Mouse (Mus musculus): ENCODE data around the gene Optc.

Optc gene

DNA sequence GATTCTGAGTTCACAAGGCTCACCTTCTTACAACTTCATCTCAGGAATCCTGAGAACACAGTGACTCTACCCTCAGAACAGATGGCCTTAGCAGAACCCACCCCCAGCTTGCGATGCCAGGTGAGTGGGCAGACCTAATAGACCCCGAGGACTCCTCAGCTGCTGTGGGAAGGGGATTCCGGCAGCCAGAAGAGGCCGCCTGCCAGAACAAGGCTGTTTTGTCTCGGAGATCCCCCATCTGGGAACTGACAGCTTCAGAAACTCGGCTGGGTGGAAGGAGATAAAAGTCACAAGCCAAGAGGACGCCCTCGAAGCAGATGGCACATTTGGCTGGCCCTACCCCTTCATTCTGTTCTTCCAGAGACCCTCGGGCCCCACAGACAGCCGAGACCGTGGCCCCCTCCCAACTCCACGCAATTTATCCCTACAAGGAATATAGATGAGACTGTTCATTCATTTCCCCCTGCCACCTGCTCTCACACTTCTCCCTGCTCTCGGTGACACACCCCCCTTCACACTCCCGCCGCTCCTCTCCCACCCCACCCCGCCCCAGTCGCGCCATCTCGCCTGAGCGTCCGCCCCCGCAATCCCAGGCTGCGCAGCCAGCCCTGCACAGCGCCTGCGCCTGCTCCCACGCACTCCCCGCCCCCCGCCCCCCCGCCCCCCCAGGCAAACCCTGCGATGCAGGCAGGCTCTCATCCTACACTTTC, at the start of gene Optc:
Gene Optc, minus strand, starts transcription at position 51 of the 710 bp plus-strand sequence.
- DNase-seq: no peak

DNA sequence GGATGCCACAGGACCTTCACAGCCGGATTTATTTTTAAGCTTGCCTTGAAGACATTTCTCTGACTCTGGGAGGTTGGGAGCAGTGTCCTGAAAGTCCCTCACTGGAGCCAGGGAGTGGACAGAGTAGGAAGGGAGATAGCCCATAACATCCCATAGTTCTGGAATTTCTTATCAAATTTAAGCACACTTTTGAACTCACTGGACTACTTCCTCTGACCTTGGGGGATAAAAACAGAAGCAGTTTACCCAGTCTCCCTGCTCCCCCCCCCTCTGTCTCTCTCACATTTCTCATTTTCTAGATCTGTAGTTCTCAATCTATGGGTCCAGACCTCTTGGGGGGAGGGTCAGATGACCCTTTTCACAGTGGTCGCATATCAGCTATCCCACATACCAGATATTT, 46.2 kb upstream of the Optc start:
- DNase-seq: no peak

DNA sequence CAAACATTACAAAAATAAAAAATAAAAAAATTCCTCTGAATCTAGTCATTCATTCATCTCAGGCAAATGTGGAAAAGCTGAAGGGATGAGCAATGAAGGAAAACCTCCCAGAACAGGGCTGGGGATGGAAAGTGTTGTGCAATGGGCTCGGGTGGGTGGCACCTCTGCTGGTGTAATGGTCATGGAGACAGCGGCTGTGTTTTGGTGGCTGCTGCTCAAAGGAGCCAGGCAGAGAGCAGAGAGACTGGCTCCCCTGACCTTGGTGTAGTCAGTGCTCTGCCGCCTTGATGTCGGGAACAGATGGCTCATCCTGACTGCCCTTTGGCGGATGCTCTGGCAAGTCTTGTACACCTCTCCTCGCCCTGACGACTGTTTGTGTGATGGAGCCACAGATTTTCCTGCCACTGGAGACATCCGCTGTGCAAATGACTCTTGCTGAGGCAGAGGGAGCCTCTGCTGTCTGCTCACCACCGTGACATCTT, 45.5 kb upstream of the Optc start:
- peak; percentile 53 to 55 for DNase-seq

DNA sequence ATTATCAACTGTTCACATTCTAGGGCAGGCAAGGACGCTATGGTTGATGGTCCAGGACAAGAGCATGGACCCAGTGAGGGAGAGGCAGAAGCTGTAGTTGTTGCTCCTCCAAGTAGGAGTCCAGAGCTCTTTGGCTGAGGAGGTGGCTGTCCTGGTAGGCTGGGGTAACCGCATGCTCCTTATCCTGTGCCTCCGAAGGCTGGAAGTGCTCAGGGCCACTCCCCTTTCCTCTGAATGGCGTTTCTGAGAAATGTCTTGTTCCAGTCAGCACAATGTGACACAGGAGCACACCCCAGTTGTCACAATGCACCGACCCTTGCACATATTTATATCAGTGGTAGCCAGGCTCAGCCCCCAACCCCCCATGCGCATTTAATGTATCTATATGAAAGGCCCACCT, 43.8 kb upstream of the Optc start:
- no peak for DNase-seq

DNA sequence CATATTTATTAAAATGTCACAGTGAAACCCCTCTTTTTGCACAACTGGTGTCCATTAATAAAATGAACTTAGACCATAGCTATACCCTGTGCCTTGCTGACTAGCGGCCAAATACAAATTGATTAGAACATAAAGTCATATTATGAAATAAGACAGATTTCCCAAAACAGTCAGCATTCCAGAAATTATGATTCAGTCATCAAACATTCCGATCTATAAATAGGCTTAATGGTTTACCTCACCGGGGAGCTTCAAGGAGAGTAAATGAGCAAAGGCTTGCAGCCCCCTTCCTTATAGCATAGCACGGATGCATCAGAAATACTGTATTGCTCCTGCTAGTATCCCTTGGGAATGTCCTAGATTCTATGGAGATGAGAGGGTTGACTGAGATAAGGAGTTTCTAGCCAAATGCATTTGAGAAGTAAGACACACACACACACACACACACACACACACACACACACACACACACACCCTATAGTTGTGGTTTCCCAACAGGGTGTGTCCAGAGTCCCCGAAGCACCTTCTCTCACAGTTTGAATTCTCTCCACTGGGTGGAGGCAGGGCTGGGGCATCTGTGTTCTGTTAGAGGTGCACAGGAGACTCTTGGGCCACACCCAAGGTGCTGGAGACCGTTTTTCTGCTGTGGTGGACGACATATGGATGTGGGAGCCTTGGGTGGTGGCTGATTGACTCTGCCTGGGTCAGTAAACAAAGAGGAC, 42.4 kb upstream of the Optc start:
- no peak for DNase-seq

DNA sequence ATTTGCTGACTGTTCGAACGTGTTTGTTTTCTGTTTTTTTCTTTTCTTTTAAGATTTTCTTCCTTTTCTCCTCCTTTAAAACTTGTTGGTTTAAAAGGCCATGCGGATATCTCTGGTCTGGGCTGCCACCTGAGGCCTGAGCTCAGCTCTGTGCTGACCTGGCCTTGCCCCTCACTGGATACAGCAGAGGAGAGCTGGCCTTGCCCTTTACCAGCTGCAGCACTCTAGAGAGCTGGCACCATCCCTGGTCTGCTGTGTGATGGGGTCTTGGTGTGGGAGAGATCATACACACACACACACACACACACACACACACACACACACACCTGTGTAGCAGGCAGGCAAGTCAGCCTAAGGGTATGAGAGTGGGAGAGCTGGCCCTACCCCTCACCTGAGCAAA, 37.3 kb upstream of the Optc start:
- DNase-seq: no peak

DNA sequence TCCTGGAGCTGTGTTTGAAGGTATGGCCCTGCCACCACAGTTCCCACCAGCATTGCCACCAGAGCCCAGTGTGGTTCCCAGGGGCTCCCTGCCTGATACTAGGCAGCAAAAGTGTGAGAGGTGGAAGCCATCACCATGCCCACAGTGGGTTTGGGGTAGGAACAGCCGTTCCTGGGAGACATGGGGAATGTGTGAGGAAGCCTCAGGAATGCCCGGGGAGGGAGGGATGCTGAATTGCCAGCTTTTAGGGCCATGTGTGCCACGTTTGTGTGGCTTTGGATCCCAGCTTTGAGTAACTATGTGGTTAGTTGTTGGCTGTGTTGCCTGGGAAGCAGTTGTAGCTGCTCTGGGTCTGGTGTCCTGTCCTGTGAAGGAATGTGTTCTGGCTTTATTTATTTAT, 34.1 kb upstream of the Optc start:
- no peak for DNase-seq

DNA sequence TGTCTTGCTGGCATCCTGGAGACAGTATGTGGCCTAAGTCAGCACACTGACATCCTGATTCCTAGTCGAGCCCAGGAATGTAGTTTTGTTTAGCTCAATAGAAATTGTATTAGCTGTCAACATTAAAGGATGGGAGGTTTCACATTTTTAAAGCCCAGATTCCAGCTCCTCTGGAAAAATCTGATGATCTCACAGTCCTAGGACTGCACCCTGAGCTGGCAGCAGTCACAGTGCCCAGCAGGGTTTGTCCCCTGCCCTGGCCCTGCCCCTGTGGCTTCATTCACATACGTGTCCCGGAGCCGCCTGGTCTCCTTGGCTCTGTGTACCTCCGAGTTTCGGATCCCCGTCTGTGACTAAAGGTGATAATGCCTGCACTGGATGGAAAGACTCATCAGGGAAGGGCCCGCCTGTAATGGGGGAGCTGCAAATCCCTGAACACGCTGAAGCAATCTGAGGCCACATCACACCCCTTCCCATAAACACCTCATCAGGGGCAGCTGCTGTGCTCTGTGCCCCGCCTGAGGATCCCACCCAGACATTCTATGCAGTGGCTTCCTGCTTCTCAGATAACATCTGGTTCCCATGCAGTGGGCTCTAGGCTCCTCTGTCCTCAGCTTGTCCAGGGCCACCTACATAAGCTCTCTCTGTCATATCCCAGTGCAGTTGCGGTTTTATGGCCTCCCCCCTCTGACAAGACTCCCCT, 33.5 kb upstream of the Optc start:
- no peak for DNase-seq

DNA sequence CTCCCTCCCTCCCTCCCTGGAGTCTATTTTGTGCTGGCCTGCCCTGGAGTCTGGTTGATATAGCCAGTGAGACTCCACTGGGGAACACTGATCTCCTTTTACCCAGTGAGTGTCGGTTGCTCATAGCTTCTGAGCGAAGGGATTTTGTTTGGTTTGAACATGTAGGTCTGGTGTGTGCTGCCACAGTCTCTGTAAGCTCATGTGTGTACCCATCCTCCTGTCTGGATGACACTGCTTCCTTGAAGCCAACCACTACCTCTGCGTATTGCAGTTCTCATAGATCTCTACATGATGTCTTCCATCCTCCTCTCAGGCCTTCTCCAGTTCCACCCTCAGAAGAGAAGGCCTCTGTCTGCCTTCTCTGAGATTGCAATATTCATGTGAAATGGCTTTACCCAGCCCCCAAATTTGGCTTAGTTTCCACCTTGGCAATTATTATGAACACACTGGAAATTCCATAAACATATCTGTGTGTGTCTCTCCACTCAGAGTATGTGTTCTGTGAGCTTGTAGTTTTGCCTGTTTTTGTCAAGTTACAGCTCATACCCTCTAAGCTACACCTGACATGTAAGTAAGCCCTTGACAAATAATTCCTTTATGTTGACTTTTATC, 32.8 kb upstream of the Optc start:
- DNase-seq: no peak

DNA sequence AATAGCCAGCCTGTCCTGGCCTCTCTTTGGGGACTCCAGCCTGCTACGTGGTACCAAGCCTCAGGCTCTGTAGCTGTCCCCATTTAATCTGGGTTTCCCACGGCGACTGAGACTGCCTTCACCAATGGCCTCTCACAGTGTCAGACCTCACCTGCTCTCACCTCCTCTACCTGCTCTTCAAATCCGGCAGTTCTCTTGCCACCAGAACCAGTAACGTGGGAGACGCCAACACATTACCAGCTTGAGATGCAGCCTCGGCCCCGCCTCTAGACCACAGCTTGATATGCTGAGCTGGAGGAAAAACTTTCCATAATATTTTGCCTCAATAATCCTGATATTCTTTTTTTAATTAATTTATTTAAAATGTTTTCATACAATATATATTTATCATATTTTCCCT, 31.9 kb upstream of the Optc start:
- DNase-seq: no peak

DNA sequence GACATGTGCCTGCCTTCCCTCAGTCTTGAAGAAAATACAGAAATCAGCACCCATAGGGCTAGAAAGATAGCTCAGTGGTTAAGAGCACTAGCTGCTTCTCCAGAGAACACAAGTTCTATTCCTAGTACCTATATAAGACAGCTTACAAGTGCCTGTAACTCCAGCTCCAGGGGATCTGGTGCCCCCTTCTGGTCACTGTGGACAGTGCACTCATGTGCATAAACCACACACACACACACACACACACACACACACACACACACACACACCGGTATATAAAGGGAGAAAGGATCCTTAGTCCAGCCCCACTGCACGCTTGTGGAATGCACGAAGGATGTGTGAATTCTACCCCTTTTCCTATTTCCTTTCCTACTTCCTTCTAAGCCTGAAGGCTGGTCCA, 28.4 kb upstream of the Optc start:
- no peak for DNase-seq

DNA sequence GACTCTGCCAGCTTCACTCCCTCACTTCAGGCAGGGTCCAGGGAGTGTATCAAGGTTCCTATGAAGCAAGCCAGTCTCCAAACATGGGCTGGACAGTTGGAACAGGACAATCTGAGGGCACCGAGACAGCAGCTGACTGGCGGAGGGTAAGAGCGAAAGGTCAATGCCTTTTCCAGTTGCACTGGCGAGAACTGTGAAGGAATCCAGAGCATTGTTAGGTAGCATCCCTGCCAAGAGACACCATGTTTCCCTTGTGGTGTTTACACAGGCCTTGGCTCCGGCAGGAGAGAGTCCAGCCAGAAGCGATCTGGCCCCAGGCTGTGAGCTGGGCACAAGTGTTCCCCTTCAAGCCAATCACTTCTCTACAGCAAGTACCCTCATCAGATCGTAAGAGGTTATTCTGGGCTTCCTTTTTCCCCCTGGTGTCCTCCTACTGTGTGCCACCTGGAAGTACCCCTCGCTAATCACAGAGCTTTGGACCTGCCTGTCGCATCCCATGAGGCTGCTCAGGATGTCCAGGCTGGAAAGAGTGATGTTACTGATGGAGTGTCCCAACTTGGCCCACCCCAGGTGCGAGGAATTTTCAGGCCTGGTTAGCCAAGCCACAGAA, 26.7 kb upstream of the Optc start:
- peak; percentile 43 to 56 for DNase-seq

DNA sequence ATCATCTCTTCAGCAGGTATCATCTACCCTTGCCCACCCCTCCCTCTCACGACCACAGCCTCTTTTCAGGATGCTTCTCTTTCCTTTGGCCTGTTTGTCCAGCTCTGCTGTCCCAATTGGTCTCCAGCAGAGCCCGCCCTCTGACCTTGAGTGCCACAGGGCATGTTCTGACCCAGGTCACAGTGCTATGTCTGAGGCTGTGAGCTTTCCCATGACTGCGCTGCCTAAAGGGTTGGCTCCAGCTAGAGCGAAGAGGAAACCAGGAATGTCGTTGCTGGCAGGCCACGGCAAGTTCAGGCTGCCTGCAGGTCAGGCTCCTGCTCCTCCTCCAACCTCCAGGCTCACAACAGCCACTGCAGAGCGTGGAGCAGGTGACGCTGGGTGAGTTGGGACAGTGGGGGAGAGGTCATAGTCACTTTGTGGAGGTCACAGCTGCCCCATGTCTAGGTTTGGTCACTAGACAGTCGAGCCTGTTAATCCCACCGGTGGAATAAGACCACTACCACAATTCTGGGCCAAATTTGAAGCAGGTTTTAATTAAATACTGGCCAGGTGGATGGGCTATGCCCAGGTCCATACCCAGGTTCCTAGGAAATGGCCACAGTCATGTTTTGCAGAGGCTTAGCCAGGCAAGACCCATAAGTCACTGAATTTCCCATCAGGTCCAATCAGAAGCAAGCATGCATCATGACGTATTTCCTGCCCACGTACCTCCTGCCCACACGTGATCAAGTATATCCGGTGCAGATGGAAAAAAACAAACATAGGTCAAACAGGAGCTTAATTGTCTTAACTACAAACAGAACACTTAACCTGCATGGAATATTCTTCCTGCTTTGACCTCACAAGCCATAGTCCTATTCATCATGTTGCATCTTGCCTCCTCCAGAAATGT, 25.7 kb upstream of the Optc start:
- DNase-seq: no peak

DNA sequence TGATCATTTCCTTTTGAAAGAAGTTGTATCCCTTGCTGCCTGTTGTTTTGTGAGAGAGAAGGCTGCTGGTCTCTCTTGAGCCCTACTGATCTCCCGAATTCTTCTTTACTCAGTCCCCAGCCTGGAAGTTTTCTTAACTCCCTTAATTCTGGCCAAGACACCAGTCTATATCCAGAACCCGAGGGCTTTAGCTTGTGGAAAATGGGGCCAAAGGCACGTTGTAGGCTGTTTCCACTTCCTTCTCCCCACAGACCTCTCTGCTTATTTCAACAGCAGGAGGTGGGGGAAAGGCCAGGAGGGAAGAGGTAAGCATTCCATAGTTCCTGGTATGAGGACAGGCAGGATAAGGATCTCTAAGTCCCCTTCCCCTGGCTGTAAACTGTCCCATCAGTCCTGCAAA, 22.2 kb upstream of the Optc start:
- no peak for DNase-seq

DNA sequence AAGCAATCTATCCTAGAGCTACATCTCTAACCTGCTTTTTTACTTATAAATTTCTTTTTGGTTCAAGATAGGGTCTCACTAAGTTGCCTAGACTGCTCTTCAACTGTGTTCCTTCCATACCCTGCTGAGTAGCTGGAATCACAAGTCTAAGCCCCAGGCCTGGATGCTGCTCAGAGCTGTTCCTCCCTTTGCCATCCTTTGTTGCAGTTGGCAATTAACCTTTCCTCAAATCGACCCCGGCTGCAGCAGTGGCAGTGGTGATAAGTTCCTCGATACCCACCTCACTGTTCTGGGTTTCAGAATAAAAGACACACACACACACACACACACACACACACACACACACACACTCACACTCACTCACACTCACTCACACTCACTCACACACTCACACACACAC, 17.4 kb upstream of the Optc start:
- DNase-seq: no peak

DNA sequence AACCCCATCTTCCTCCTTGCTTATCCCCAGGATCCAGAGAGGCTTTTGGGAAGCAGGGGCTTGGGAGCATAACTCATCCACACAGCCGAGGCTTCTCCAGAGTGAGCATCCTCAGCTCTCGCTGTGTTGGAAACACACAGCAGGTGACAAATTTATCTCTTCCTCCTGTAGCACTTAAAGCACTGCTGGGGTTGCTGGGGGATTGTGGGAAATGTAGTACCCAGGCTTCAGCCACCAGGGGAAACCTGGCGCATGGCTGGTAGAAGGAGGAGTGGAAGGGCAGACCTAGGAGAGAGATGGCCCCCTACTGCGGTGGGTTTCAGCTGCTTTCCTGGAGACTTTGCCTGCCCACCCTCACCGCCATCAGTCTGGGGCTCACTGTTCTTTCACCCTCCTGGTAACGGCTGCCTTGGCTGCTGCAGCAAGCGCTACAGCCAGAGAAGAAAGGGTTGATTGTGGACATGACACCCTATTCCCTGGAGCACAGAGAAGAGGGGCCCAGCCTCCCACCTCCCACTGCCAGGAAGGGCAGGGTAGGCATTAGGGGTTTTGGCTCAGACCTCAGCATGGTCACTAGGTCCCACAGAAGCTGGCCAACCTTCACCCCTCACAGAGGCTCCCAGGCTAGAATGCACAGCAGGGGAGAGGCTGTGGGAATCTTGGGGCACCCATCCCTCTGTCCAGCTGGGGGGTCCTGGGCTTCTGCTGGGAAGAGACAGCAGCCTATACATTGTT, 16.5 kb upstream of the Optc start:
- DNase-seq: no peak

DNA sequence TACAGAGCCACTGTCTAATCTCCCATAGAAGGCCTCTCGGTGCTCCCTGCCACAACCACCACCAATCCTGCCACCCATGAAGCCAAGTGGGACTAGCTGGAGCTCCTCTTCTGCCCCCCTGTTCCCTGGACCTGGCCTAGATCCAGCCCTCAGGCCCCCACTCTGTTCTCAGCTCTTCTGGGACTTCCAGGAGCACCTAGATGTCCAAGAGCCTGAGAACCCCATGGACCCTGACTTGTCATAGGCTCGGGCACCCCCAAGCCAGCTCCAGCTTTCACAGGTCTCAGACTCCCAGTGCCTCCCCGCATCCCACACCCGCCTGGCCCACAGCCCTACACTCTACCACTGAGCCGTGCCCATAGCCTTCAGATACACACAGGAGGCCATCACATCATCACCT, 15.3 kb upstream of the Optc start:
- no peak for DNase-seq

DNA sequence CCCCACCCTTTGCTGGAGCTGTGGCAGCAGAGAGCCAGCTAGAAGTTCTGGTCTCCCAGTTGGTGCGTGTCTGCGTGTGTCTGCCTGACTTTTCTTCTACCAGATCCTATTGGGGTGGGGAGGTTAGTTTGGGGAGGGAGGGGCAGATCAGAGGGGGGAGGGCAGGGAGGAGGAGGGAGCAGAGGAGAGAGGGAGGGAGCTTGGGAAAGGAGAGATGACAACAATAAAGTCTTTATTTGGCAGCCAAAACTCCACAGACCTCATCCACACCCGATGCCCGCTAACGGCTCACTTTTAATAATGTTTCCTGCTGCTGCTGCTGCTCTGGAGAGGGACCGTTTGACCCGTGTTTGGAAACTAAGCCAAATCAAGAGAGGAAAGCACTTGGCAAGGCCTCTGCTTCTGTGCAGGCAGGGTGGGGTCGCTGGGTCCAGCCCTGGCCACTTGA, 13.5 kb upstream of the Optc start, which contains the start of gene Prelp:
Gene Prelp, minus strand, starts transcription at position 111 of the 448 bp plus-strand sequence.
- DNase-seq: peak; percentile 76 to 82

DNA sequence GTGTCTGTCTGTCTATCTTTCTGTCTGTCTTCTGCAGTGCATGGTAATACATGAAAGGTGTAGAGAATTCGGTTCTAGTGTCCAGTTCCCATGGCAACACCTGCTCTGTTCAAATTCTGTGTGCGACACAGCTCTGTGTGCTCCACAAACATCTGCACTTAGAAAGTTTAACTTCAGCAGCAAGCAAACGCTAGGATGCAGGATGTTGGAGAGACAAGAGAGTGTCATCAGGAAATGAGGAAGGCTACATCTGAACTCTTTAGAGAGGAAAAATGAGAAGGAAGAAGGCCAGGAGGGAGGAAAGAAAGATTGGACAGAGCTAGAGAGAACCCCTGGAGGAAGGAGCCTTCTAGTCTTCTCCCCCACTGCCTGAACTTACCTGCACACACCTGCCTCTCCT, 13.1 kb upstream of the Optc start:
- no peak for DNase-seq

DNA sequence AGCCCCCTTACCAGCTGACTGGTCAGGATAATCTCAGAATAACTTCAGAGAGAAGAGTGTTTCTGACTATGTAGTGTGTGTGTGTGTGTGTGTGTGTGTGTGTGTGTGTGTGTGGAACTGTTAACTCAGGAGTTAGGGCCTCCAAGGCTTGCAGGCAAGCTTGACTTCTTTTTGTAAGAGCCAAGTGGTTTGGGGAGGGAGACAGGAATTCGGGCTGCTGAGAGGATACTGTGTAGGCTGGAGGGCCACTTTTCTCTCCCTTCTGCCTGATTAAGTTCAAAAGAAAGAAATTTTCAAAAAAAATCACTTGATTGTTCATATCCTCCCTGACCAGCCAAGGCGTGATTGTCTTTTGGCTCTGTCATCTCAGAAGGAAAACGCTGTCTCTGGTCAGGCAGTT, 12.6 kb upstream of the Optc start:
- no peak for DNase-seq

DNA sequence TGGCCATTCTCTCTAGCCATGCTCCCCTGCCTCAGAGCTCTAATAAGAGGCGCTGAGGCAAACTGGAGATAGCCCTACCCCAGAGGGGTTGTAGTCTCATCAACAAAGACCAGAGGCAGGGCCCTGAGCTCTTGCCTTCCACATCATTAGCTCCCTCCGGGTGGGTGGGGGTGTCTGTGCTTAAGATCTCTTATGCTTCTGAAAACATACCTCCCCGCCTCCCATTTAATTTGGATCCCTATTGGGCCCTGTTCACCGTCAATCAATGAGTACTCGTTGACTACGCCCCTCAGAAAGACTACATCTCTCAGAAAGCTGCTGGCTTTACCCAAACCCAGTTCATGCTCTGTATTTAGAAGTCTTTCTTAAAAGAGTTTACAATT, 10.3 kb upstream of the Optc start:
- peak; percentile 50 to 60 for DNase-seq
